Mouse (Mus musculus) G1E (cell line): ENCODE data around the gene Rcbtb2.

Source experiments
- CTCF ChIP-seq: IDR thresholded peaks from 2 replicates; pipeline ENCODE4 v1.5.1; 2012; ENCODE audit warnings: low read depth, low read length, inconsistent platforms, mixed read lengths
- POLR2AphosphoS5 ChIP-seq: IDR thresholded peaks from 2 replicates; pipeline ENCODE4 v1.6.1; 2012; ENCODE audit warnings: low read depth, low read length, inconsistent platforms; ENCODE audit not compliant: insufficient replicate concordance

DNA sequence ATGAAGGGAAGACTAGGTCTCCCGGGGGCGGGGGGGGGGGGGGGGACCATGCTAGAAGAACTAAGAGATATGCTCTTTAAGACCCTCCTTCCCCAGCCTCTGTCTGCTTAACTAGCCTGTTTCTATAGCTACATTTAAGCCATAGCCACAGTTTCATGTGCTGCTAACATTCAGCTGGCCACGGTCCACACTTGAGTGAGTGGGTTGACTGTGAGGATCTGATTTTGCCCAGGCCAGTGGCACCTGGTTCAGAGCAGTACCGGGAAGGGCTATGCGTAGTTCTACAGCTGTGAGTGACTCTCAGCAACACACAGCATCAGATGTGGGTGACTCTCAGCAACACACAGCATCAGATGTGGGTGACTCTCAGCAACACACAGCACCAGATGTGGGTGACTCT lies 38.5 kb downstream of the Rcbtb2 start:
- no peak for TF ChIP-seq CTCF
- no peak for TF ChIP-seq POLR2AphosphoS5
